Mouse (Mus musculus): ENCODE data around the gene Tmem184b.

Tmem184b gene

DNA sequence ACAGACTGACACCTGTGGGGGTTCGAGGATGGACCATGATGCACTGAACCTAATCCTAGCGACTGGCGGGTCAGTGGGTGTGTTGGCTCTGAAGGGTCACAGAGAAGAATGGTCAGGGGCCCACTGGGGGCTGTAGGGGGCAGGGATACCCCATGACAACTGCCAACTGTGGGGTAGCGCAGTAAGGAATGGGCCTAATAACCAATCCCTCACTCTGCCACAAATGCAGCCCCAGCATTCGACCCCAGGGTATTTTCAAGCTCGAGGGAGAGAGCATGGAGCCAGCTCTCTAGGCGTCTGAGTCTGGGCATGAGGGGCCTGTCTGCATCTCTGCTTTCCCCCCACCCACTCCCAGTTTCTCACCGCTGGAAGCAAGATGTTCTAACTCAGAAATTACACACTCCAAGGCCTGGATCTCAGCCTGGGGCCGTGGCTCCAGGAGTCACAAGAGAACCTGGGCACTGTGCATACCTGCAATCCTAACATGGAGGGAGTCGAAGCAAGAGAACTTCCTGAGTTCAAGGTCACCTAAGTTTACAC is 27.2 kb upstream of the Tmem184b start:
- in situ Hi-C loops (cut with MboI, MseI) = no loop called here

DNA sequence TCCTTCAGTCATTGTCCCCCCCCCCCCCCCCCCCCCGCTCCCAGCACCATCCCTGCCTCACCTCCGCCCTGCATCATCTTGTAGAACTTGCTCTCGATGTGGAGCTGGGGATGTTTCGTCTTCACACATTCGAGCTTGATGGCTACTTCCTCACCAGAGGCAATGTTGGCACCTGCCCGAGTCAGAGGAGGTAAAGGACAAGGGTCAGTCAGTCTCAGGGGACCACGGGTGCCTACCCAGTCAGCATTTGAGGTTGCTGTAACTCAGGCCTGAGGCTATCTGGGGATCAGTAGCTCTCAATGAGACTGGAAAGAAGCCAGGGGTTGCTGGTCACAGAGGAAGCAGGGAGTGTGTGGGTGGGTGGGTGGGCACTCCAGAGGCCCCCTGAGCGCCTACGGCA is 26.6 kb upstream of the Tmem184b start:
- in situ Hi-C loops (cut with MboI, MseI) = no loop called here

DNA sequence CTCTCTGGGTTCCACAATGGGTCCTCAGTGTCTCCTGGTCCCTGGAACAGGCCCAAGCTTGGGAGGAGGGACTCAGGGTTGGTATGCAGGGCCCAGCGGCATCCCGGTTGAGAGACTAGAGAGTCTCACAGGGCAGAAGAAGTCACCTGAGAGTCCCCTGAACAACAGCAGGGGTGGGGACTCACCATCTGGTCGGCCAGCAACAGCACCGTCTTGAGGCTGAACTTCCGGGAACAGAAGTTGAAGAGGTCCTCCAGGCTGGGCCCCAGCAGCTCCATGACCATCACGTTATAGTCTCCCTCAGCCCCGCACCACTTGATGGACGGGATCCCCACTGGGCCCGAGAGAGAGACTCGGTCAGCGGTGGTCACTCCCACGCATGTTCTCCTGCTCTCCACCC is 26.2 kb upstream of the Tmem184b start:
- in situ Hi-C loops (cut with MboI, MseI) = no loop called here

DNA sequence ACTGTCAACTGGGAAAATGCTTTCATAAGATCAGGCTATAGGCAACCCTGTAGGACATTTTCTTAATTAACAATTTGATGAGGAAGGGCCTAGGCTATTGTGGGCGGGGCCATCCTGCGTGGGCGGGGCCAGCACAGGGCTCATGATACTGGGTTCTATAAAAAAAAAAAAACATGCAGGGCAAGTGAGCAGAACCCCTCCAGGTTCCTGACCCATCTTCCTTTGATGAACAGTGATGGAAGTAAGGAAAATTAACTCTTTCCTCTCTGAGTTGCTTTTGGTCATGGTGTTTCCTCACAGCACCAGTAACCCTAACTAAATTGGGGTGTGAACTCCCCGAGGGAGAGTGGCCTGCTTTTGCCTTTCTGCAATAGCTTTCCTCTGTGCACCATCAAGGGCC is 25.2 kb upstream of the Tmem184b start:
- in situ Hi-C loops (cut with MboI, MseI) = no loop called here

DNA sequence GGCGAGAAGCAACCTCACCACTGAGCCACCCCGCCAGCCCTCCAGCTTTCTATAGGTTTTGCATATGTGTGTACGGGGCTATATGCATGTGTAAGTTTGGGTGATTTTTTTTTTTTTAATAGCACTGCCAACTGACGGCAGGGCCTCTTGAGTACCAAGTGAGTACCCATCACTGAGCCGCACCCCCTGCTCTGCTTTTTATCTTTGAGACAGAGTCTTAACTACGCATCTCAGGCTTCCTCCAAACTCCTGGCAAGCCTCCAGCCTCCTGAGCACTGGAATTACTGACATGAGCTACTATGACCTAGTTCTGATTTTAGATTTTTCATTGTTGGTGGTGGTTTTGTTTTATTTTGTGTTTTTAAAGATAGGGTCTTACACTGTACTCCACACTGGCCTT is 24.1 kb upstream of the Tmem184b start:
- in situ Hi-C loops (cut with MboI, MseI) = no loop called here

DNA sequence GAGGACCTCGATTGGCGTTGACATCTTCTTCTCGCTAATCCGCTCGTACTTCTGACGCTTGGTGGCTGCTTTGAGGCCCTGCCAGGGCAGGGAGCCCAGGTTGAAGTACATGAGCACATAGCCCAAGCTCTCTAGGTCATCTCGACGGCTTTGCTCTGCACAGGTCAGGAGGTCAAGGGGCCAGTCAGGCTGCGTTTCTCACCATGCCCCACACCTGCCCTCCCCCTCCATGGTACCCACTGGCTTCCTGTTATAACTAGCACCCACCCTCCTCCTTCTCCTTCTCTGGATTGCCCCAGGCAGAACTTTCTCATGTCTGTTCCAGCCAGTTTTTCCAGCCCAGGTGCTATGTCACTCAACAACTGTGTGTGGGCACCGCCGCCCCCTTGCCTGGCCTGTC is 22.1 kb upstream of the Tmem184b start:
- in situ Hi-C loops (cut with MboI, MseI) = no loop called here

DNA sequence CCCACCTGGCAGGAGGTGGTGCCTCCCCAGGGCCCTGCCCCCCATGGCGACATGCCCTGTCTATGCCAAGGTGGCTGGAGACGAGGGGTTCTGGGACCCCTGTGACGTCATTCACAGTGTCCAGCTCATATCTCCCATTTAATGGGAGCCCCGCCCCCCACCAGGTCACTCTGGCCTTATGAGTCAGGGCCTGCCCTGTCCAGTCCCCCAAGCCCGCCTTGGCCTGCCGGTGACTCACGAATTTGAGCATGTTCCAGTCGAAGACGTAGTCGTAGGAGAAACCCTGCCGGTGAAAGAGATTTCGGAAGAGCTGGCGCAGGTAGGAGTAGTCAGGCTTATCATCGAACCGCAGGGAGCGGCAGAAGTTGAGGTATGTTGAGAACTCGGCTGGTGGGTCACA is 21.2 kb upstream of the Tmem184b start:
- in situ Hi-C loops (cut with MboI, MseI) = no loop called here

DNA sequence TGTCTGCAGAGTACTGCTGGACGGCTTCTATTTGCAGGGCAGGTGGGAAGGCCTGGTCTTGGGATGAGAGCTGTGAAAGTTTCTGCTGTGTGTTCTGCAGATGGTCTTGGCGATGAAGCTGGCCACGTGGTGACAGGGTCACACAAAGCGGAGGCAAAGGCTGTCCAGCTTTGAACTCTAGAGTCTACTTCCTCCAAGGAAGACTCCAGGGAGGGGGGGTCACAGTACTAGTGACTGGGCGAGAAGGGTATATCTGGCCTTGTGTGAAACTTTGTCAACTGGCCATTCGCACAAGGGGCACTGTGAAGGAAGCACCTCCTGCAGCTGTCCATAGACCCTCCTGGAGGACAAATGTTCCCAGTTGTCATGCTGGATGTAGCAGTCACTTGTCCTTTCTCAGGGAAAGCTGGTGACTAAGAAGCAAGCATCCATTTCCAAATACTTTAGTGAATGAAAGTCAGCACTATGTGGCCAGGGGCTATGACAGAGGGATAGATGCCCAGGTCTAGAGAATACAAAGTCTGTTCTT is 19.4 kb upstream of the Tmem184b start:
- in situ Hi-C loops (cut with MboI, MseI) = no loop called here

DNA sequence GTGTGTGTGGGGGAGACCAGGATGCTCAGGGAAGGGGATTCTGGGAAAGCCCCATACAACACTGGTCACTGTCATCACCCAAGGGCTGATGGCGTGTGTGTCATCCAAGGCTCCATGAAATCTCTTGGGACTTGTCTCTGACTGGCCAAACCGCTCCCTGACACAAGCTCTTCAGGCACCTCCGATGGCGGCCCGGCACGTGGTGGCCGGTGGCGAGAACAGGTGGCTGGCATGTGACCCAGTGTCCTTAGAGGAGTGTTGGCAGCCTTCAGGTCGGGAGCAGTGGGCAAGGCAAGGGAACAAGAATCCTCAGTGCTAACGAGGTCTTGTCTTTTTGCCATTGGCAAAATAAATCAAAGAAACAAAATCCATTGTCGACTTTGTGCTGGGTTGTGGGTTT is 15.3 kb upstream of the Tmem184b start:
- in situ Hi-C loops (cut with MboI, MseI) = no loop called here

DNA sequence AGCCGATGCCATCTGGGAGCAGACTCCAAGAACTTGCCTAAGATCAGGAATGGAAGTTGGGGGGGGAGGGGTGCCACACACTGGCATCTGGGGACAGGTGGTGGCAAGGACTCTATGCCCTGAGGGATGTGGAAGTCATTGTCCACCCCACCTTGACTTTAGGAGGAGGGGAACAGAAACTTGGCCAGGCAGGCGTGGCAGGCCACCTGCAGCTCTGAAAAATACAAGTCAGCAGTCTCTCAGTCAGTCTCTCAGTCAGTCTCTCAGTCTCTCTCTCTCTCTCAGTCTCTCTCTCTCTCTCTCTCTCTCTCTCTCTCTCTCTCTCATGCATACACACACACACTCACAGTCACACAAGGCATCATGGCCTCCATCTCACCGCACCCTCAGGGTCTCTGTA is 14.9 kb upstream of the Tmem184b start:
- in situ Hi-C loops (cut with MboI, MseI) = no loop called here

DNA sequence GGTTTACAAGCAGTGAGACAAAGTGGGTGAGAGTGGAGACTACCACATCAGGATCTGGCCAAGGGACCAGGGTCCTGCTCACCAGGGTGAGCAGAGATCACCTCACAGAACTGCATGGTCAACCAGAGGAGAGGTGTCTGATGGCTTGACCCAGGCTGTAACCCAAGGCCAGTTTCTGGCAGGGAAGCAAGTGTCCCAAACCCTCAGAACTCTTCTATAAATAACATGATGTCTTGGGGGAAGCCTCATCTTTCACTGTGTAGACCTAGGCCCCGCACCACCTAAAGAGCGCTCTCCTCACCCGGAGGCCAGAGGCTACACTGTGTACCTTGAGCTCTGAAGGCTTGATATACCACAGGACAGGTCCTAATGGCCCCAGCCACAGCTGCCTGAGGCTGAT is 14.0 kb upstream of the Tmem184b start:
- in situ Hi-C loops (cut with MboI, MseI) = no loop called here

DNA sequence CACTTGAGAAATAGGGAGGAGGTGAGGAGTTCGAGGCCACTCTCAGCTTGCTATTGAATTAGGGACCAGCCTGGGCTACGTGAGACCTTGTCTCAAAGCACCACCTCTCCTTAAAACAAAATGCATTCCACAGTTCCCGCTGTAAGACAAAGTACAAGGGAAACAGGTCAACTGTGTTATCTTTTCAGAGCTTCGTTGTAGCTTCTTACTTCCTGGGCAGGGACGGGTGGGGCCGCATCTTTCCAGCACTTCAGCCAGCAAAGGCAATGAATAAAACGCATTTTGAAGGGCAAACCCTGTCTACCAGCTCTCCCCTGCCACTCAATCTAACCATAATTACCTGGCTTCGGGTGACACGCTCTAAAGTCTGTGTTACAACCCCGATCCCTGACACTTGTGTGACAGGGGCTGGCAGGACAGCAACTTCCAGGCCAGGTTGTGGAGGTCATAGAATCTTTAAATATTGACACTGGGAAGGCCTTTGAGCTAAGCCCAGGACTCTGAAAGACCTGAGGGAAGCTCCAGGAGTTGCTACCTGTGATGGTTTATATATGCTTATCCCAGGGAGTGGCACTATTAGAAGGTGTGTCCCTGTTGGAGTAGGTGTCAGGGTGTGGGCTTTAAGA is 13.2 kb upstream of the Tmem184b start:
- in situ Hi-C loops (cut with MboI, MseI) = no loop called here

DNA sequence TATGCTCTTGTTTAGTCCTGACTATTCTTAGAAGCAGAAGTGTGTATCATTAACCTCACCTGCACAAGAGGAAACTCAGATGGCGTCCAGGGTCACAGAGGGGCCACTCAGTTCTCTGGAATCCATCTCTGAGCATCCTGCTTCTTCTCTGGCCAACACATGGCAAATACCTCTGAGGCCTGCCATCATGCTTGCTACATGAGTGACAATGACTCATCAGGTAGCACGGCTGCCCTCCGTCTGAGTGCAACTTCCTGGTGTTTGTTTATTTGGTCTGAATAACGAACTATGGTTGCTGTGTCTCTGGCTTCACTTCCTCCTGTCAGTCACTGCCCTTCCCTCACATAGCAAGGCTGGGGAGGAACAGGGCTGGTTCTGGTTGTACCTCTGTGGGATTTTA is 11.1 kb upstream of the Tmem184b start:
- in situ Hi-C loops (cut with MboI, MseI) = no loop called here

DNA sequence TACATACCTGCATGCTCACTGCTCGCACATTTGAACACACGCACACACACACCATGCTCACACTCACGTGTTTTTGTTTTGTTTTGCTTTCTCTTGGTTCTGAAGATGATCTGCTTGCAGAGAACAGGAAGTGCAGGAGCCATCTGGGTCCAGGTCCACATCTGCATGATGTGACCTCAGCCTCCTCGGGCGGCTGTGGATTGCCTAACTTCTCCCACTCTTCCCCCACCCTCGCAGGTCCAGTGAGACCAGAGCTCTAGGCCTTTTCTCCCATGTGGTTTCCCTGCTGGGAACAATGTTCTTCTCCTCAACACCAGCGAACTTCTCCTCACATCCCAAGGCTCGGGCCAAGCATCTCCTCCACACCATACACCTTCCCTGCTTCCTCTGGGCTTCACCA is 10.4 kb upstream of the Tmem184b start:
- in situ Hi-C loops (cut with MboI, MseI) = no loop called here

DNA sequence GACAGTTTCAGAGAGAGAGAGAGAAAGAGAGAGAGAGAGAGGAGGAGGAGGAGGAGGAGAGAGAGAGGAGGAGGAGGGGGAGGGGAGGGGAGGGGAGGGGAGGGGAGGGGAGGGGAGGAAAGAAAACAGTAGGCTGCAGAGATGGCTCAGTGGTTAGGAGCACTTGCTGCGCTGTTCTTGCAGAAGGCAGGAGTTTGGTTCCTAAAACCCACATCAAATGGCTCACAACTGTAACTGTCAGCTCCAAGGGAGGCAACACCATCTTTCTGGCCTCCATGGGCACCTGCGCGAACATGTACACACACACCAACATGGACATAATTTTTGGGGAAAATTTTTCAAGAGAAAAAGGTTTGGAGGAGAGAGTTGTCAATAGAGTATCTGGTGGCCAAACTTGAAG is 9.8 kb upstream of the Tmem184b start:
- in situ Hi-C loops (cut with MboI, MseI) = no loop called here

DNA sequence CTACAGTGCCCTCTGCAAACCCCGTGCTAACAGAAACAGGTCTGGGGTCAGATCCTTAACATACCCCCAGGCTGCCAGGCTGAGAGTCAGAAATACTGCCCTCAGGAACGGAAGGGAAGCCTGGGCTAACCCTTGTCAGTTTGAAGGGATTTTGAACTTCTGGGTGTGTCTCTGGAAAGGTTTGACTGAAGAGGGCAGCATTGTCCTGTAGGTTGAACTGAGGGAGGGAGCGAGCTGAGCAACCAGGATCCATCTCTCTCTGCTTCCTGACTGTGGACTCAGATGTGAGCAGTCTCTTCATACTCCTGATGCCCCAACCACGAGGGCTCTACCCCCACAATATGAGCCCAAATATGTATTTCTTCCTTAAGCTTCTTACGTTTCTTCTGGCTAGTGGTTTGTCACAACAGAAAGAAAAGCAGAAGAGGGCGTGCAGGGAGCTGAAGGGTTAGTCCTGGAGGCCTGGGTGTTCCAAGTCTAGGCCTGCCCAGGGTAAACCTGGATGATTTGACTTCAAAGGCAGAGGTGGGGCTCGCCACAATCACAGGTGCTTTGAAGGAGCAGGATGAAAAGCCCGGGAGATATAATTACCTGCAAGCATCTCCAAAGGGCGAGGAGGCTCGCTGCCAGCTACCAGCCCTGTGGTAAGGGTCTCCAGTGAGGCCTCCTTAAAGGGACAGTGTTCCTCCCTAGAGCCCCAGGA is 8.1 kb upstream of the Tmem184b start:
- in situ Hi-C loops (cut with MboI, MseI) = no loop called here

DNA sequence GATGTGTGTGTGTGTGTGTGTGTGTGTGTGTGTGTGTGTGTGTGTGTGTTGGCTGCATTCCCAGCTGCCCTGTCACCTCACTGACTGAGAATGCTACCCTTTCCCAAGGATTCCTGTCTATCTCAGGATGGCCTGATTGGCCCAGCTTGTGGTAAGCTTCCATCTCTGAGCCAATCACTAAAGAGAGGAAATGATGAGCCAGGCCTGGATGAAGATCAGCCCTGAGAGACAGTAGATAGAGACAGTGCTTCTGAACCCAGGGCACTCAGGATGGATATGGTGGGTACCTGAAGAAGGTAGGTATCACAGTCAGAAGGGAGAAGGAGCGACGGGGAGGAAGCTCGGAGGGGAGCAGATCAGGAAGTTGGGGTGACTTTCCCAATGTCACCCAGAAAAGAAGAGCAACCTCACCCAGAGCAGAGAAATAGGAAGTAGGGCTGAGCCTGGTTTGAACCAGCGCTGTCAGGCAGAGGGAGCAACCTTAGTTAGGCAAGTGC is 5.8 kb upstream of the Tmem184b start:
- in situ Hi-C loops (cut with MboI, MseI) = no loop called here

DNA sequence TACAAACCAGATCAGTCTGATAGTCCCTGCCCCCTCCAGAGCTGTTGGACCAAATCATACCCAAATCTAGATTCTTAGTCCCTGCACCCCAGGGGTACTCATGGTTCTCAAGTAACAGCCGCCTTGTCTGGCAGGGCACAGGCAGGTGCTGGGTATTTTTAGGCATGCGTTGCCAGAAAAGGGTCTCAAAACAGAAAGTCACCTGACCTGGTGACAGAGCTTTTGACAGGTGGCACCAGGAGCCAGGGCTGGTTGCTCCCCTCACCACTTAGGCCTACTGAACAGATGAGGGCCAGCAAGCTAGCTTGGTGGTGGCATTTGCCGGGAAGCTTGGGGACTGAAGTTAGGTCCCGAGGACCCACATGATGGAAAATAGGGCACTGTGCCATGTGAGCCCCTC is 3.2 kb upstream of the Tmem184b start:
- in situ Hi-C loops (cut with MboI, MseI) = no loop called here

DNA sequence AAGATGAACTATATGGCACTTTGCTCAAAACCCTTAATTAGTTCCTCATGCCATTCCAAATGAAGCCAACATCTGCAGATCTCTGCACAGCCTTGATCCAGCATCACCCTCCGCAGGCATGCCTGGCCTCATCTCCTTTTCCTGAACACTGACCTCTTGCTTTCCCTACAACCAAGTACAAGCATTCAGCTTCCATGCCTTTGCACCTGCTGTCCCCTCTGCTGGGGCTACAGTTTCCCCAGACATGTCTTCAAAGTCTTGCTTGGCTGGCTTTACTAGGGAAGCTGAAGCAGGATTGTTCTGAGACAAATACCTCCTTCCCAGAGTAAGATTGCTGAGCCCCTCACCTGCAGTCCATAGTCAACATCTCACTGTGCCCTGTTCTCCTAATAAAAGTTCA is 908 bp upstream of the Tmem184b start:
- in situ Hi-C loops (cut with MboI, MseI) = loop anchor here (5.0 kb wide), 1 partner anchor 38 kb away; no protein-coding TSS in a partner anchor

DNA sequence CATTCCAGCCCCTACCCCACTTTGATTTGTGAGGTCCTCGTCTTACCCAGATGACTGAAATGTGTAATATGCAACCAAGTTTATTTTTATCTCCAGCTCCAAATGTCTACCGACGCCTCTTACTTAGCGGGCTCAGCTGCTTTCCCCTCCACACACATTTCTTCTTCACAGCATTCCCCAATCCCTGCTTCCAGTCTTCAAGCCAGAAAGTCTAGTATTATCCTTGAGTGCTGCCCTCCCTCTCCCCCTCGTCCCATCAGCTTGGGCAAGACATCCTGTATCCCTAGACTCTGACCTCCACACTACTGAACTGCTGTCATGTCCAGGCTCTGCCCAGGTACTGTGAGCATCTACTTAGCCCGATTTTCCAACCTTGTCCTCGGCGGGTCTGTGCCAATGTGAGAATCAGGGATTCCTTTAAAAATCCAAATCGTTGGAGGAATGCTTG is 418 bp upstream of the Tmem184b start:
- in situ Hi-C loops (cut with MboI, MseI) = loop anchor here (5.0 kb wide), 1 partner anchor 39 kb away; no protein-coding TSS in a partner anchor

DNA sequence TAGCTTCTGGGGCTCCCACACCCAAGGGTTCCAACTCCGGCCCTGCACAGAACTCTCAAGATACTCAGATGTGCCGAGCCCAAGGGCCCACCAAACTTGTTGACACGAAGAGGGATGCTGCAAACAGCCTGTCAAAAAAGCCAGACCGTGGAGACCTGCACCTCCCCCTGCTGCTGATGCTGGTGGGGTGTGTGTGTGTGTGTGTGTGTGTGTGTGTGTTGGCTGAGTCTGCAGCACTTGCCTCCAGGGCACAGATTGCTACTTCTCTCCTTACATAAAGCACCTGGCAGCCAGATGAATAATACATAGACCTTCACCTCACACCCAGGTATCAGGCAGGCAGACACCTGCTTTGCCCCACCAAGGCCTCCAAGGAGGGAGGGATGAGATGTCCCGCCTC is 1.2 kb downstream of the Tmem184b start:
- in situ Hi-C loops (cut with MboI, MseI) = loop anchor here (5.0 kb wide), 1 partner anchor 40 kb away; no protein-coding TSS in a partner anchor

DNA sequence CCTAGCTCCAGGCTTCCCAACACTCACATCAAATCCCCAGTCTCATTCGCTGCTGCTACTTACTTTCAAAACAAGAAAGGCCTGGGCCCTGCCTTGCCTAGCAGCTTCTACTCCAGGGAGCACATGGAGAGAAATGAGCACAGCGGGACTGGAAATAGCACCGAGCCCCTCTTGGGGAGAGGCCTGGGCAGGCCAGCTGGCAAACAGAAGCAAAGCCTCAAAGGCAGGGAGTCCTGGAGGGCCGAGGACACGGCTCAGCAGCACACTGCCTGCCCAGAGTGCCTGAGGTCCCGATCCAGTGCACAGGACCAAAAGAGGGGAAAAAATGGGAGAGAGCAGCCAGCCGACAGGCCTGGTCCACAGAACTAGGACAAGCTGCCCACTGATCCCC is 2.4 kb downstream of the Tmem184b start:
- in situ Hi-C loops (cut with MboI, MseI) = loop anchor here (5.0 kb wide), 1 partner anchor 41 kb away; no protein-coding TSS in a partner anchor

Data from T-helper 2 cell (primary cell).